Mouse (Mus musculus): ENCODE measurements around the gene Gm28308.

The Gm28308 gene

DNA sequence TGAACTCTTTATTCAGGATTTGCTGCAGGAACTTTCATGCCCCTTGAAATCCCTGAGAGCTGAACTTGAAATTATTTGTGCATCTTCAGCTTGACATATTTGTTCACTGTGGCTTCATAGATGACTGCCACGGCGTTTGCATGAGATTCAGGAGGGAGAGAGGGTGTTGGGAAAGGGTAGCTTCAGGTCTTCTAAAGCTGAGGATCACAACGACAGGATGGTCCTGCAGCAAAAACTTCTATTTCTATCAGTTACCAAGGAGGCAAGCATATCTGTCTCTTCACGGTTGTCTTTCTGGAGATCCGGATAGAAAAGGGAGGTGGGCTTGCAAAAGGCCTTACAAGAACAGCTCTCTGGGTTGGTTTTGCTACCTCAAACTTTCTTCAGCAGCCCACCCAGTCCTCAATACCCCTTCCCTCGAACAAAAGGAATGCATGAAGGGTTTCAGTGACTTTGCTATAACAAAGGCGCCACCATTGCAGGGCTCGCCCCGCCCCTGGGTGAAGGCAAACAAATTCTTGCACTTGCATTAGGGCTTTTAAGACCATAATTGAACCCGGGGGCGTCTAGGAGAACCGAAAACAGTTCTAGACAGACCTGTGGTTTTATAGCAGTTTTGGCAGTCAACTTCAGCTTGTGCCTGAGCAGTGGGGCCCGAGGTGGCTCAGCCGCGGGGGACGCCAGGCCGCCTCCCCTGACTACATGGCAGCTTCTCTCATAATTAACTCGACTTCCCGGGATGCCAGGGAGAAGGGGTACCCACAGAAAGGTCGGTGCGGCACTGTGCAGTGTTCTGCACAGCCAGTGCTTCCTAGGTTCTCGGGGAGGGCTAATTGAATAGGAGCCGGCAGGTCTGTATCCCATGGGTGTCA lies 34.9 kb upstream of the Gm28308 start:
- in situ Hi-C loops (cut with MboI; ENCODE audit: low sequenced_read_pairs) = no loop called here

DNA sequence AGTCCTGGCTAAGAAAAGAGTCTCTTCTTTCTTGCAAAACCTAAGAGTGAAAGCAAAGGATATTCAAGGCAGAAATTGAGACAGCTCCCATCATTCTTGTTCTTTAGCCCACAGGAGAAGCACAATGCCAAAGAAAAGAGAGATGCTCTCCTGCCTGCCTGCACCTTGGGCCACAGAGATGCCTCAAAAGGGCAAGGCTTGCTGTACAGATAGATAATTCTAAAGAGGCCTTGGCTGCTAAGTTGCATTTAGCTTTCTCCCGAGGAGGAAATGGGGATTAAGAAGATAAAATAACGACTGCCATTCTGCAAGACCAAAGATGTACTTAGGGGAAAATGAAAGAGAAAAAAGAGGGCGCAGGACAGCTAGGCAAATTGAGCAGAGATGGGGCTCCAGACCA lies 33.8 kb upstream of the Gm28308 start:
- in situ Hi-C loops (cut with MboI; ENCODE audit: low sequenced_read_pairs) = no loop called here

DNA sequence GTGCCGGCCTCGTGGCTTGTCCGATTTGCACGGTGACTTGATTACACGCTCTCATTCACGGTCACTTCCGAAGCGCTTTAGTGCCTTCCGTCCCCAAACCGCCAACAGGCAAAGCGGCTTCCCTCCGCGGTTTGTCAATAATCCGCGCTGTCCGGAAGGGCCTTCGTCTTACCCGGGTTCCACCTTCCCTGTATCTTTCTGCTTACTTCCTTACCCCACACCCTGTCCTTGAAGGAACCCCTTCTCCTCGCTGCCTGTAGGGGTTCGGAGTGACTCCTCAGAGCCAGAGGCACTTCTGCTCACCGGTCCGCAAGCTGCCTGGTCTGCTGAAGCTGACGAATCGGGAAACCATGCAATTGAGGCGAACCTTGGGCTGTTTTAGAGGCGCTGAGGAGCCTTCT lies 33.3 kb upstream of the Gm28308 start:
- in situ Hi-C loops (cut with MboI; ENCODE audit: low sequenced_read_pairs) = no loop called here

DNA sequence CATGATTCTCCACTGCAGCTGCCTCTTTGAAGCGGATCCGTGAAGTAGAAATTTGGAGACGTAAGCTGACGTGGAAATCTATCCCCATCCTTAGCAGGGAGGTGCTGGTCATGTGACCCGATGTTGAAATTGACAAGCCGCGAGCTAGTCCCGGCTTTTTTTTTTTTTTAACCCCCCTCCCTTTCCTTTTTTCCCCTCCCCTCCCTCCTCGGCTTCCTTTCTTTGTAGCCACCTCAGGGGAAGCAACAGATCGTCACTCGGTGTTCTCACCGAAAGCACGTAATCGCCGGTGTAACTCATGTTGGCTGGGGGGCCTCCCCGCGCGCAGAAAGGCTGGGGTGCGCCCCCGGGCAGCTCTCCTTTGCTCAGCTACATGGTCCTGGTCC lies 32.6 kb upstream of the Gm28308 start, which contains the start of gene Hoxa11:
Gene Hoxa11 (minus strand): TSS at position 54 of the 386 bp plus-strand sequence.
- in situ Hi-C loops (cut with MboI; ENCODE audit: low sequenced_read_pairs) = no loop called here

GRCm38 (mm10) chr6:52245040-52245756 lies 32.1 kb upstream of the Gm28308 start:
- in situ Hi-C loops (cut with MboI; ENCODE audit: low sequenced_read_pairs) = no loop called here

- in situ Hi-C loops (cut with MboI; ENCODE audit: low sequenced_read_pairs) = no loop called here
These were observed 31.4 kb upstream of the Gm28308 start for GRCm38 (mm10) chr6:52244471-52245039.

DNA sequence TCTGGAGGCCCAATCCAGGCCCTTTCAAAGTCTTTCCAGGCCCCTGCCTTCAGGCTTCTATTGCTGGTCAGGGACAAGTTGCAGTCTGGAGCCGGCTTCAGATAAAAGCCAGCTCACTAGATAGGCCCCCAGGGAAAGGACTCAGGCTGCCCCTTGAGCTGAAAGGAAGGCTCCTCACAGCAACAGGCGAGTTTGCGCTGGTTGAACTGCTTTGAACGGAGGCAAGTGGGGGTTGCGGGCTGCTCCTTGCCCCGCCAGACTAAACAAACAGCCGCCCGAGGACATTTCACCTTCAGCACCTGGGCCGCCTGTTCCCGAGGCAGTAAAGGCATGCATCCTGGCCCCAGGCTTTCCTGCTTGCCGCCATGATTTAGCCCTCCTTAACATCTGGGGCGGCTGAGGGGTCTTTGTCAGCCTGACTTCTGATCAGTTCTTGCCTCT lies 30.6 kb upstream of the Gm28308 start:
- in situ Hi-C loops (cut with MboI; ENCODE audit: low sequenced_read_pairs) = no loop called here

GRCm38 (mm10) chr6:52242801-52243332 lies 29.7 kb upstream of the Gm28308 start:
- in situ Hi-C loops (cut with MboI; ENCODE audit: low sequenced_read_pairs) = no loop called here

- in situ Hi-C loops (cut with MboI; ENCODE audit: low sequenced_read_pairs) = no loop called here
These were observed 28.0 kb upstream of the Gm28308 start for GRCm38 (mm10) chr6:52241001-52241621.

DNA sequence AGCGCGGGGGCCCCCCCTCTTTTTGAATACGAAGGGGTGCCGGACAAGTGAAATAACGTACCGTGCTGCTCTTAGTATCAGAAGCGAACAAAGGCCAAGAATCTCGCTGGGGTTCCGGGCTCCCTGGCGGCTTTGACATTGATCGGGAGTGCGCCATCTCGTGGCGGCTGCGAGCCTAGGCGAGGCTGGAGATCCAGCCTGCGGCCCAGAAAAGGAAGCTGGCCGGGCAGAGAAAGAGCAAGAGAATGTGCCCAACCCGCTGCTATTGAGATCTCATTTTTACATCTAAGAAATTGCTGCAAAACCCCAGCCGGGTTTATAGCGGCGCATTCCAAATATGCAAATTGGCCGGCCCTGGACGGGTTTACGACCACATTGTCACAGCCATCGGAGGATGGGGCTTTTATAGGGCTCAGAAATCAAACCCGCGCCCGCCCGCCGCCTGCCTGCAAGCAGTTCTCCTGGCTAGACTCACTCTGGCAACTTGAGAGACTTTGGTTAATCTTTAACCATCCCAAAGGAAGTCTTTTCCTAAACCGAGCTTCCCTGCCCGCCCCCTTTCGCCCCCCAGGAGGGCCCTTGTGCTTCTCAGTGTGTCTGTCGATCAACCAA lies 27.4 kb upstream of the Gm28308 start, which contains the start of gene Hoxa10:
Gene Hoxa10 (minus strand): TSS at position 466 of the 612 bp plus-strand sequence.
- in situ Hi-C loops (cut with MboI; ENCODE audit: low sequenced_read_pairs) = no loop called here

GRCm38 (mm10) chr6:52239625-52240388 lies 26.7 kb upstream of the Gm28308 start:
- in situ Hi-C loops (cut with MboI; ENCODE audit: low sequenced_read_pairs) = no loop called here

GRCm38 (mm10) chr6:52238976-52239375 lies 25.8 kb upstream of the Gm28308 start:
- in situ Hi-C loops (cut with MboI; ENCODE audit: low sequenced_read_pairs) = no loop called here

DNA sequence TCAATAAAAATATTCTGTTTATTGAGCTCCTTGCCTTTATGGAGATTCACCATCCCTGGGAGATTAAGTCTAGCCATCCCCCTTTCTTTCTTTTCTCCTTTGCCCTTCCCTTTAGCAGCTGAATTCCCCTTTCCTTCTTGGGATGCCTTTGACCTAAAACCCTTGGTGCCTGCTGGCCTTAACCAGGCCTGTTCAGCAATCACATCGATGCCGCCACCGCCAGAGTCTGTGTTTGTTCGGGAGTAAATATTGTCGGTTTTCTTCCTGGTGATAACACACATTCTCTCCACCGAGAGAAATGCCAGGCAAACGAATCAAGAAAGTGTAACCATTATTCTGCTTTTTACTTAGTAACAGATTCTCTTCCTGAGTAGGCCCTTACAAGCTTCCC lies 25.0 kb upstream of the Gm28308 start:
- in situ Hi-C loops (cut with MboI; ENCODE audit: low sequenced_read_pairs) = no loop called here

- in situ Hi-C loops (cut with MboI; ENCODE audit: low sequenced_read_pairs) = no loop called here
These were observed 24.4 kb upstream of the Gm28308 start for GRCm38 (mm10) chr6:52237346-52238154.

- in situ Hi-C loops (cut with MboI; ENCODE audit: low sequenced_read_pairs) = no loop called here
These were observed 23.7 kb upstream of the Gm28308 start for GRCm38 (mm10) chr6:52236806-52237205.

GRCm38 (mm10) chr6:52235866-52236265 lies 22.7 kb upstream of the Gm28308 start:
- in situ Hi-C loops (cut with MboI; ENCODE audit: low sequenced_read_pairs) = no loop called here

- in situ Hi-C loops (cut with MboI; ENCODE audit: low sequenced_read_pairs) = no loop called here
These were observed 22.1 kb upstream of the Gm28308 start for GRCm38 (mm10) chr6:52235267-52235666.

- in situ Hi-C loops (cut with MboI; ENCODE audit: low sequenced_read_pairs) = no loop called here
These were observed 21.4 kb upstream of the Gm28308 start for GRCm38 (mm10) chr6:52234428-52235140.
